Mouse (Mus musculus) spleen, postnatal 4 days (tissue): ENCODE results near the gene Rps2.
"Not testable (repeated sequence)": the region's sequence is repeated elsewhere in the genome, so short reads cannot be mapped to it uniquely, and the experiment has no call there.

Experiments used
- DNase-seq, 2 experiments: peaks; one replicate each; pipeline ENCODE4 v3.0.0; 2022; ENCODE audit warnings: low spot score in 2 of 2

Gene Rps2

DNA sequence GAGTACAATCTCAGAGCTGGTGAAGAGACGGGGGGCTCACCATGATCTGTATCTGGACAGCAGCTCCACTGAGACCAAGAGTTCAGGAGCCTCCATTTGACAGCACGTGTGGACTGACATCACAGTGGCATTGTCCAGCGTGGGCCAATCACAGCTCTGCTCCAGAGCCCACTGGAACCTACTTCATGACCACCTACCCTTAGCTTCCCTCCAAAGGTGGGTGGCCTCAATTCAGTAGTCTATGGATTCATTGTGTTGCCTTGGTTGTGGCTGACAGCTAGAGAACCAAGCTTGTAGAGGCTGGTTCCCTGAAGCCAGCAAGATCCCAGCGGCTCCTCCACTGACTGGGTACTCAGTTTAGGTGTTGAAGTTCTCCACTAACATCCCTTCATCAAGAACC lies at the start of gene Rps2, which contains the start of gene Rnf151:
TSS of gene Rps2 (plus strand) at position 174 of the 400 bp plus-strand sequence.
TSS of gene Rnf151 (minus strand) at position 121 of the 400 bp plus-strand sequence.
- DNase-seq, result peak in 1 of 2 experiments; percentile 55

DNA sequence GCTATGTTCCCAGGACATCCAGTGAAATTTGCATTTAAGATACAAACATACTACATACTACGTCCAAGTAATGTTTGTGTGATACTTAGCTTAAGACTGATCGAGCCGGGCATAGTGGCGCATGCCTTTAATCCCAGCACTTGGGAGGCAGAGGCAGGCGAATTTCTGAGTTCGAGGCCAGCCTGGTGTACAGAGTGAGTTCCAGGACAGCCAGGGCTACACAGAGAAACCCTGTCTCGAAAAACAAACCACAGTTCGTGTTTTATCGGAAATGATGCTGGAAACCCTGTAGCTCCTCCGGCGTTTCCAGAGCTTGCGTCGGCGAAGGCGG lies 48.7 kb upstream of the Rps2 start:
- DNase-seq, result not testable (repeated sequence)

DNA sequence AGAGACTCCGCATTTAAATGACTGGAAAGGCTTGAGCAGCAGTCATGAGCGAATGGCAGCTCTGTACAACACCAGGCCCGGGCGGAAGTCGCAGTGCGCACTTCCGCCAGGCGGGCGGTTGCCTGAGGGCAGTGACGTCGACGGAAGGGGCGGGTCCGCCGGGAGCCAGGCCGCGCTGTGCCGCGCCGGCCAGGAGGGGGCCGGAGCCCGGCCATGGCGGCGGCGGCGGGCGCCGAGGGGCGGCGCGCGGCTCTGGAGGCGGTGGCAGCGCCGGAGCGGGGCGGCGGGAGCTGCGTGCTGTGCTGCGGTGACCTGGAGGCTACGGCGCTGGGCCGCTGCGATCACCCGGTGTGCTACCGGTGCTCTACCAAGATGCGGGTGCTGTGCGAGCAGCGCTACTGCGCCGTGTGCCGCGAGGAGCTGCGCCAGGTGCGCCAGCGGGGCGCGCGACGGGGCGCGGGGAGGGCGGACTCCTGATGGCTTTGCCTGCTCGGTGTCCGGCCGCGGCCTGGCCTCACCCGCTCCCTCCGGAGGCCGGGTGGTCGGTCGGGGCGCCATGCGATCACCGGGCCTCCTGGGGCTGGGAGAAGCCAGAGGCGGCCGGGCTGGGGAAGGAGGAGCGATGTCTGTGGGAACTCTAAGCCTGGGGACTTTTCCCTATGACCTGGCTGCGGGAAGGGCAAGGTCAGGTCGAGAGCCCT lies 48.2 kb upstream of the Rps2 start, which contains the start of gene Zfp598:
TSS of gene Zfp598 (plus strand) at position 143 of the 701 bp plus-strand sequence.
- peak; percentile 95 to 98 for DNase-seq

DNA sequence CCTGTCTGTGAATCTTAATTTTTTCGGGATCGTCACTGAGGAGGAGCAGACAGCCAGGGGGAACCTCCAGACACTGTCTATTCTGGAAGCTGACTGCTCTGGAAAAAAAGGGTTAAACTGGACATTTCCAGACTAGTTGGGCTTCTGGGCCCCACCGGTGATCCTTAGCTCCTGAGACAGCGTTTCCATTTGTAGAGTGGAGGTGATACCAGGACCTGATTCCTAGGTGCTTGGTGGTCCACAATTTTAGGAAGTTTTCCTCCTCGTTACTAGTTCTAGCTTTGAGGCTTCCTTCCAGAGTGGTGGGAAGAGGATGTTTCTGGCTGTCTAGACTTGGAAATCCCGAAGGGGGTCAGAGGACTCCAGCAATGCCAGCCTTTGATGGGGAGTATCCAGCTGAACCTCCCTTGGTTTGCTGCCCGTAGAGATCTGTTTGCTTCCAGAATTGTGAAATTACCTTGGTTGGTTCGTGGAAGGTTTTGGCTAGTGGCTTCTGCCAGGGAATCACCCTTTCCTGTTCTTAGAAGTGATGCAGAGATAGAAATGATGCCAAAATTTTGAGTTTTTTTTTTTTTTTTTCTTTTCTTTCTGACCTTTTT lies 47.6 kb upstream of the Rps2 start:
- DNase-seq, result no peak

DNA sequence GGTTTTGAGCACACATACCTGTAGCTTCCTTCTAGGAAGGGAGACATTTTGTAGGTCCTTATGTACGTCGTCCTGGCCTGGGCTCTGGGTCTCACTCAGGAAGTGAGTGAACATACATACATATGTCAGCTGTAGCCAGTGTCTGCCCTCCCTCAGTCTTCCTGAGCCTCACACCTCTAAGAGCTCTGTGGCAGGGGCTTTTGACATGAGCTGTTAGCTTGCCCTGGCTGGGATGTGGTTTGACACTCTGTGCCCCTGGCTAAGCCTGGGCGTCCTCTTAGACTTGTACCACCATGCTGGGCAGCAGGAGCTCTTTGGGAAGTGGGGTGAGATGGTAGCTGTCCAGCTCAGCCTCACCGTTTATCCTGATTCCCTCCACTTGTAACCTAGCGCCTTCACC lies 46.6 kb upstream of the Rps2 start:
- no peak for DNase-seq

DNA sequence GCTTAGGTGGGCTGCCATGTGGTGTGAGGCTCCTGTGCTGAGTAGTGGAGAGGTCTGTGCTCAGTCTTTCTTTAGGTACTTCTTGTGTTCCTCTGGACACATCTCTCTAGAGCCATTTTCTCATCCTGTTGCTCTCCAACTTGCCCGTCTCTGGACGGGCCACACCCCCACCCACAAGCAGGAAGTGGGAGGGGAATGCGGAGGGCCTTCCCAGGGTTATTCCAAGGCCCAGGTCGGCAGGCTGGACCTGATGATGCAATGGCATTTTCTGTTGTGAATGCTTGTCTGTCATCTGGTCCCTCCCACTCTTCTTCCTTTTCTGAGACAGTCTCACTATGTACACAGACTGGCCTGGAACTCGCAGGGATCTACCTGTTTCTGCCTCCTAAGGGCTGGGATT lies 45.8 kb upstream of the Rps2 start:
- DNase-seq, result no peak

DNA sequence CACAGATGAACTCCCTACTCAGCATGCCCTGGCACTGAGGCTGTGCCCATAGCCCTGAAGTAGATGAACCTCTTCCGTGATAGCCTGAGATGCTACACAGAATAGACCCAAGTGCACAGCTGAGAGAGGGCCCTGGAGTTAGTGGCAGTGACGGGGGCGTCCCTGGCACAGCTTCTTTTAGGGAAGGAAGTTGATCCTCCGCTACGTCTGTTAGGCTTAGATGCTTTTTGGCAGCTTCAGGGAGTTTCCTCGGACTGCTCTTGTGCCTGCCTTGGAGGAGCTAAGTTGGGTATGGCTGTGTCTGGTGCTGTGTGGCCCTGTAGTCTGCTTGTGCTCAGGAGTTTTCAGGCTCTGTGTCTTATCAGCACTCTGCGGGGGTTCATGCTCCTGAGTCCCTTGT lies 43.6 kb upstream of the Rps2 start:
- DNase-seq, result no peak

DNA sequence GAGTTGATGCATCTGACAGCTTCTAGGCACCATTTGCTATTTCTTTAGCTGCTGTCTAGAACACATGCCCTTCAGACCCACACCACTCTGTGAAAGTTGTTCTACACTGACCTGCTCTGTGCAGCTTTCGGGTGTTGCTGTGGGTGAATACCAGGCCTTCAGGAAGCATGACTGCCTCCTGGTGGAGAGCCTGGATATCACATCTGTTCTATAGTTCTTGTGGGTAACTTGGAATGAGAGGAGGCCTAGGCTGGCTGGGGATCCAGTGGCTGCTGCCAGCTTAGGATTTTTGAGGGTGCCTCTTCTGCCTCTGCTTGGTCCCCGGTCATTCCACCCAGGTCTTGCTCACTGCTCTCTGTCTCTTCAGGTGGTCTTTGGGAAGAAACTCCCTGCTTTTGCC lies 41.7 kb upstream of the Rps2 start:
- peak; percentile 81 to 90 for DNase-seq

DNA sequence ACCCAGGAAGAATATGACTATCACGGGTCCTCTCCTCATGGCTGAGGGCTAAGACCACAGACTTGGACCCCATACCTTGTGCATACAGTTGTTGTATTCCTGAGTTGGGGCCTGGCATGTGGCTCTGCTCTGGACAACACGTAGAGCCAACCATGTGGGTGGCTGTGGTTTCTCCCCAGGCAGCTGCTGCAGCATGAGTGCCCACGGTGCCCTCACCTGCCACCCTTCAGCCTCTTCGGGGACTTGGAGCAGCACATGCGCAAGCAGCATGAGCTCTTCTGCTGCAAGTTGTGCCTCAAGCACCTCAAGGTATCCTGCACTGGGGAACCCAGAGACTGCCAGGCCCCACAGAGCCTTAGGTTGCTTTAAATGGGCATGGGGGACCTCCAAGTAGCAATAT lies 41.0 kb upstream of the Rps2 start:
- DNase-seq, result no peak

DNA sequence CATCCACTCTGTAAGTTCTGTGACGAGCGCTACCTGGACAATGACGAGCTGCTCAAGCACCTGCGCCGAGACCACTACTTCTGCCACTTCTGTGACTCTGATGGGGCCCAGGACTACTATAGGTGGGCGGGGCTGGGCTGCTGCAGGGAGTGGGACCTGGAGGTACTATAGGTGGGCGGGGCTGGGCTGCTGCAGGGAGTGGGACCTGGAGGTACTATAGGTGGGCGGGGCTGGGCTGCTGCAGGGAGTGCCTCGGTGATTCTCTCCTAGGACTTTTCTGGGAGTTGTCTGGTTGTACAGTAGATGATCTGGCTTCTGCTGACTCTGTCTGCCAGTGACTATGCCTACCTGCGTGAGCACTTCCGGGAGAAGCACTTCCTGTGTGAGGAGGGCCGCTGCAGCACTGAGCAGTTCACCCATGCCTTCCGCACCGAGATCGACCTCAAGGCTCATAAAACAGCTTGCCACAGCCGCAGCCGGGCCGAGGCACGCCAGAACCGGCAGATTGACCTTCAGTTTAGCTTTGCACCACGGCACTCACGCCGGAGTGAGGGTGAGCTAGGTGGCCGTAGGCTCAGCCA lies 40.3 kb upstream of the Rps2 start:
- DNase-seq, result no peak

DNA sequence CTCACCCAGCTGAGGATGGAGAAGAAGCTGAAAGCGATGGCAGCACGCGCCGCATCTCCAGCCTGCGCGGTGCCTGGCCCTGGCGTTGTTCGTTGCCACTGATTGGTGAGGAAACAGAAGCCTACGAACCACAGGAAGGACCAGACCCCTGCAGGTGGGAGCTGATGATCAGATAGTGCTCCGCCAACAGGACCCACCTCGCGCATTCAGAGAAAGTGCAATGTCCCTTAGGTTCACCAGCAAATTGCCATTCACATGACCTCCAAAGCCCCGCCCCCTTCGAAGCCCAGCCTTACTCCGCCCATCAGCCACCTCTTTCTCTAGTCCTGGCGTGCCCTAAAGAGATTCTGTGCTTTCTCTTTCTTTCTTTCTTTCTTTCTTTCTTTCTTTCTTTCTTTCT lies 31.4 kb upstream of the Rps2 start:
- peak; percentile 71 to 83 for DNase-seq

DNA sequence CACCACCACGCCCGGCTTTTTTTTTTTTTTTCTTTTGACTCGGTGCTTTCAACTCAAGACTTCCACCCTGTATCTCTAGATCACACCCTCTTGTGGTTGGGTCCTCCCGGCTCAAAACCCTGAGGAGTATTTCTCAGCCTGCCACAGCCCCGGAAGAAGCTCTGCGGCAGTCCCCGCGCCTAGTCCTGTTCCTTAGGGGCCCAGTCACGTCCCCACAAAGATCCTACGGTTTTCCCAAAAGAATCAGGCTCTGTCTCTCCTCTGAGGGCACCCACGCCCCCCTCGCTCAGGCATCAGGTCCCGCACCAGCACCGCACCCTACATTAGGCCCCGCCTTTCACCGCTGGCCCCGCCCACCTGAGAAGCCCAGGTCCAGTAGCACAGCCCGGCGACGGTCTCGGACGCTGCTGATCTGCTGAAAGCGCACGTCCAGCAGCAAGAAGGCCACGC lies 30.7 kb upstream of the Rps2 start:
- DNase-seq, result peak; percentile 65 to 84

DNA sequence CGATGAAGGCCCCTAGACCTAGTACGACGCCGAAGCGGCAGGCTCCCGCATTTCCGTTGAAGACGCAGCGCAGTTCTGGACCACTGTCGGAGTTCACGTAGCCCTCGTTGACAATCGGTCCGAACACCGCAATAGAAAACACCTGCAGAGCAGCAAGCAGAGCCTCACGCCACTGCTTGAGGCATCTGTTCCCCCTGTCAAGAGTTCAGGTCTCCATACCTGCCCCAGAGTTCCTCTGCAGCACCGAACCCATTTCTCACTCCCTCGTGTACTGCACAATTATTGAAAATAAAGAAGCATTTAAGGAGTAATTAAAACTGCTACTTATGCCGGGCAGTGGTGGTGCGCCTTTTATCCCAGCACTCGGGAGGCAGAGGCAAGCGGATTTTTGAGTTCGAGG lies 30.3 kb upstream of the Rps2 start:
- no peak for DNase-seq

DNA sequence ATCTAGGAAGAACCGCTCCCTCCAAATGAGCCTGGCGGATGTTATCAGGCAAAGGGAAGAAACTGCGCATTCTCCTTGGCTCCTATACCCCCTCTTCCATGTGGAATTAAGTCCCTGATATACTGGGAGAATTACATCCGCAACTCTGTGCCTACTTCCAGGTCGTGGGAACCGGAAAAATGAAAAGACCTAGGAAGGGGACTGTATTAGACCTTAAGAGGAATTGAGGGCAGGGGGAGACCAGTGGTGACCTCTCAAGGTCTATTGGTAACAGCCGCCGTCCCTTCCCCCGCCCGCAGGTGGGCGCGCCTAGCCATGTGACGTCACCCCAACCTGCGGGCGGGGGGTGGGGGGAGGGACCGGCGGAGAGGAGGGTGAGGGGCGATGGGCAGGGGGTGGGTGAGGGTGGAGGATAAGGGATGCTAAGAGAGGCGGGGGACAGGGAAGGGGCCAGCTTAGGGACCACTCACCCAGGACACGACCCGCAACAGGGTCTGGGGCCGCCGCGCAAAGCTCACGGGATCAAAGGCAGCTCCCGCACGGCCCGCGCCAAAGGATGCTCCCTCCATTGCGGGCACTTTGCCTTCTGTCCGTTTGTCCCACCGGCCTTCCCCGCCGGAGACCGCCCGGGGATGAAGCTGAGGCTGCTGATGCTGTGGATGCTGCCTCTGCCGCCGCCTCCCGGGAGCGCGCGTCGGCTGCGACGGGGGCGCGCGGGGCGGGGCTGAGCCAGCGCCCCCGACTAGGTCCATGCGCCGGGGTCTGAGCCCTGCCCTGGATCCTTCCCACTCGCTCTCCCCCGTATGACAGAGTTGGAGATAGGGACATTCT lies 28.4 kb upstream of the Rps2 start, which contains the start of gene Syngr3:
TSS of gene Syngr3 (minus strand) at position 705 of the 831 bp plus-strand sequence.
- no peak for DNase-seq

DNA sequence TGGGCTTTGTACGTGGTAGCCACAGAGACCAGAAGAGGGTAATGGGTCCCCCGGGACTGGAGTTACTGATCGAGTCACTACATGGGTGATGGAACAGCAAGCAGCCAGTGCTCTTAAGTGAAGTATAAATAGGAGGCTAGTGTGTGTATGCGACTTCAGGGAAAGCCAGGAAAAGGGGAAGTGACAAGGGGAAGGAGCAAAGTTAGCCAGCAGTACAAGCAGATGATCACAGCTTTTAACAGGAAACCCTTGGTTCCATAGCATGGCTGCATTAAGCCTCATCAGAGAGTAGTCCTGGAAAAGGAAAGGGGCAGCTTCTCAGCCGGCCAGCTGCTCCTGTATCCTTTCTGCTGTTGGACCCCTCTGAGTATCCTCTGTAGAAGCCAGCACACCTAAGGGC lies 25.5 kb upstream of the Rps2 start:
- DNase-seq, result no peak

DNA sequence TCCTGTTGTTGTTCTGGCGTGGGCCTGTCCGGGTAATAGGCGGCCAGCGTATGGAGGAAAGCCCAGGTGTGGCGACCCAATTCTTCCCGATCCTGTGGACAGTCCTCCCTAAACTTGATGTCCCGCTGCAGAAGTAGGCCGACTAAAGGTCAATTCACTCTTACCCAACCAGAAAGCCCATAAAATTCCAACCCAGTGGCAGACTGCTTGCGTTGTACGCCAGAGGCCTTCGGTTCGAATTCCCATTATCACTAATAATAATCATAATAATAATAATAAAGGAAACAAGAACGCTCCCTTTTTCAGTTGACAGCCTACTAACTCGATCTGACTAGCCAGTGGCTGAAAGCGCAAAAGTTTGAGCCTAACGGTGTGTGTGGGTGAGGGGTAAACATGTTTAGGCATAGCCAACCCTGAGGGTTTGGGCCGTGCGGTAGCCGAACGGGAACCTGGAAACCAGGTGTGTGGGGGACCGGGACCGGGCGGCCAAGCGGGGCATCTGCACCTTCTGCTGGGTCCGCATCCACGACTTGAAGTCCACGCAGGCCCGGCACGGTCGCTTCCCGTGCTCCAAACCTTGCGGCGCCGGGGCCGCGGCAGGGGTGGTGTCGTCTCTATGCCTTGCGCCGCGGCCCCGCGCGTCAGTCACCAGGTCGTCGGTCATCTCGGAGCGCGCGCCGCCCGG lies 22.4 kb upstream of the Rps2 start:
- no peak for DNase-seq

DNA sequence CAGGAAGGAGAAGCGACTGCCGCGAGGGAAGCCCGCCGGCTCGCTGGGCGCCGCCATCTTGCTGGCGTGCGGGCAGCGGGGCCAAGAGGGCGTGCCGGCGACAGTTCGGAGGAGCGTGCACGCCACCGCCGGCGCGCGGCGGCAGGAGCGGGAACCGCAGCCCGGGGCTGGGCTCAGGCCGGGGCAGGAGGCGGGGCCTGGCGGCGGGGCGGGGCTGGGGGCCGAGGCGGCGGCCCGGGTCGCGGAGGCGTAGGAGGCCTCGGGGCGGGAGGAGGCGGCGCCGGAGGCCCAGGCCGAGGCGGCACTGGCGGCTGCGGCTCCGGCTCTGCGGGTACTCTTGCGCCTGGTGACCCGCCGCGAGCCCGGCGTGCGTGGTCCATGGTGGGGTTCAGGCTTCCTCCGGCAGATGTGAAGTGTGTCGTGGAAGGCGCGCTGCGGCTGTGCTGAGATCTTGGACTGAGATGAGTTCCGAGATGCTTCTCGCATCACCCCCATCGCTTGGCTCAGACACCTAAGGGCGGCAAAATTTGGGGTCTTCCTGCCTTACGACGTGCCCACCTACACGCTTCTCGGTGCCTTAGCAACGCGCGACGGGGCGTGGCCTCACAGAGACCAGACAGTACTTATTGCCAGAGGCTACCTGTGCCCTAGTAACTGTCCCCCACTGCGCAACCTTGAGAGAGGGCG lies 21.8 kb upstream of the Rps2 start, which contains the start of the genes Gfer and Noxo1:
TSS of gene Gfer (minus strand) at position 146 of the 687 bp plus-strand sequence.
TSS of gene Noxo1 (plus strand) at position 224 of the 687 bp plus-strand sequence.
- peak; percentile 88 to 94 for DNase-seq

DNA sequence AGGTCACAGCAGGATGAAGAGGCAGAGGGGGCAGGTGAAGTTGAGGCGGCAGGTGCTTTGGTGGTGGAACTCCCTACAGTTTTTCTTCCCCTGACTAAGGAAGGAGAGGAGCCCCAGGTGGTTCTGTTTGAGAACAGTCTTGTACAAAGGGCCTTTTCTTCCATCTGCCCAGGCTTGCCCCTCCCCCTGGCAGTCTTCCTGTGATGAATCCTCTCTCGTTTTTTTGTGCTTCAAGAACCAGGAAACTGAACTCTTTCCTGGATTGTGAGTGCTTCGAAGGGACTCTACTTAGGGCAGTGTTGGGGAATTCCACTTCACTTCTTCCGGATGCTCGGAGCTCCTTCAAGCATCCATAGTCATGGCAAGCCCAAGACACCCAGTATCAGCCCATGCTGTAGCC lies 19.9 kb upstream of the Rps2 start:
- no peak for DNase-seq

DNA sequence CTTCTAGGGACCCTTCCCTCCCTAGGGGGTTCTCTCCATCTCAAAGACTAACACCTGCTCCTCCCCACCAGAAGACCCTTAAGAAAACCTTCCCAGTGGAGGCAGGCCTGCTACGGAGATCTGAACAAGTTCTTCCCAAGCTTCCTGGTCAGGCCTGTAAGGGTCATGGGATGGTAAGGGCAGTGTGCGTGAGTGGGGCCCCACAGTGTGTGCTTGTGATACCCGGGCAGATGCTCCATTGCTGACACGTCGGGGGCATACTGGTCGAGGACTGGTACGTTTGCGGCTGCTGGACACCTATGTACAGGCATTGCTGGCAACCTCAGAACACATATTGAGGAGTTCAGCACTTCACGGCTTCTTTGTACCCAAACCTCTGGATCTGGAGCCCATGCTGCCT lies 19.2 kb upstream of the Rps2 start:
- no peak for DNase-seq

DNA sequence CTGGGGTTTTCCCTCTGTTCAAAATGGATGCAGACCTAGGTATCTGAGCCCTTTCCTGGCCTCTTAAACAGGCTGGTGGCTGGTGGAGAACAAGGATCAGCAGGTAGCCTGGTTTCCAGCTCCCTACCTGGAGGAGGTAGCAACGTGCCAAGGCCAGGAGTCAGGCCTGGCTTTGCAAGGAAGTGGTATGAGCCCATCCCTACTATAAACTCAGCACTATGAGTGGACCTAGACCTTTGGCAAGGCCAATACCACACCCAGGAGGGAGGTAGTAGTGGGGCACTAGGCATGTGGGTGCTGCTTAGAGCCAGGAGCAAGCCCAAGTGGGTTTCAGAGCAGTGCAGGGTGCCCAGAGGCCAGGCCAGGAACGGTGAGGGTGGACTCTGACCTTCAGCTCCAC lies 18.4 kb upstream of the Rps2 start:
- no peak for DNase-seq

DNA sequence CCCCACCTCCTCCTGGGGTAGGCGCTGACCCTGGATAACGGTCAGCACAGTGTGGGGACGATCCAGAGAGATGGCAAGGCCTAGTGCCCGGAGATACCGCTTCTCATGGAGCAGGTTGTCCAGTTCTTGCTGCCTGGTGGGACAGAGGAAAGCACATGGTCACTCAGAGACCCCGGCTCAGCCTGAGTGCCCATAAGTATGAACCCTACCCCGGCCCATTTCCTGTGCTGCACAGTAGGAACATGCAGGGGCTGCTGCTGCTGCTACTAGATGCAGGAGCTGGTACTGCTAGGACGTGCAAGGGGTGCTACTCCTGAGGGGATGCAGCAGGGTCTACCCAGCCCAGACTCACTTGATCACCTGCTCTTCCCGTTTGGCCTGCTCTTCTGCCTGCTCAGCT lies 16.7 kb upstream of the Rps2 start:
- no peak for DNase-seq
